Mouse (Mus musculus): ENCODE measurements around the gene Osbpl6.

The Osbpl6 gene

GRCm38 (mm10) chr2:76498891-76499290 is 92.6 kb downstream of the Osbpl6 start:
- no peak for DNase-seq (ENCODE audit: low spot score)

- DNase-seq (ENCODE audit: low spot score), result no peak
Measured at GRCm38 (mm10) chr2:76504122-76504839, 98.0 kb downstream of the Osbpl6 start.

DNA sequence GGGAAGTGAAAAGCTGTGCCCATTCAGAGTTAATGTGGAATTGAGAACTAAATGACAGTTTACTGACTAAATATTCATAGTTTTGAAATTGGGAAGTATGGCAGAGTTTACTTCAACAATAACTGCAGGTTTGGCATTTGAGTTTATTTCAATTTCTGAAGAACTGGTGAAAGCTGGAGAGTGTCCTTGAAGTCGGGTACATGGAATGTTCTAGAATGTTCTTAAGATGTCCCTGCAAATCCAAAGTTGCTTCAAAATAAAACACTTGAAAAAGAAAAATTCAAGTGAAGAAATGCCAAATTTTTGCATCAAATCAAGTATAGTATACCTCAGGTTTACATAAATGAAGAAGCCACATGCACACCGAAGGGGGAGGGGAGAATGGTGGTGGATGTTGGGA is 98.7 kb downstream of the Osbpl6 start:
- no peak for DNase-seq (ENCODE audit: low spot score)

GRCm38 (mm10) chr2:76511281-76511721 is 105.0 kb downstream of the Osbpl6 start:
- DNase-seq (ENCODE audit: low spot score), result no peak

DNA sequence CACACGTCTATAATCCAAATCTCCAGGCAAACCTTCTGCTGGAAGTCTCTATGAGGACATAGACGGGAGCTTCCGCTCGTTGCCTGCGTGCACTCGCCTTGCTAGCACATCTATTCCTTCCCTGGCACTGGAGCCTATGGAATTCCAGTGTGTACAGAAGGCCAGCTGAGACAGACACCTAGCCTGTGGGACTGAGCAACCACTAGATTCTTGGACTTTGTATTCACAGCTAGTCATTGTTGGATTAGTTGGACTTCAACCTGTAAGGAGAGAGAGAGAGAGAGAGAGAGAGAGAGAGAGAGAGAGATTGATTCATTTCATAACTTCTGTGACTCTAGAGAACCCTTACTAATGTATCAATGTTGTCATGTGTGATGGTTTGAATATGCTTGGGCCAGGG is 105.8 kb downstream of the Osbpl6 start:
- DNase-seq (ENCODE audit: low spot score), result no peak

DNA sequence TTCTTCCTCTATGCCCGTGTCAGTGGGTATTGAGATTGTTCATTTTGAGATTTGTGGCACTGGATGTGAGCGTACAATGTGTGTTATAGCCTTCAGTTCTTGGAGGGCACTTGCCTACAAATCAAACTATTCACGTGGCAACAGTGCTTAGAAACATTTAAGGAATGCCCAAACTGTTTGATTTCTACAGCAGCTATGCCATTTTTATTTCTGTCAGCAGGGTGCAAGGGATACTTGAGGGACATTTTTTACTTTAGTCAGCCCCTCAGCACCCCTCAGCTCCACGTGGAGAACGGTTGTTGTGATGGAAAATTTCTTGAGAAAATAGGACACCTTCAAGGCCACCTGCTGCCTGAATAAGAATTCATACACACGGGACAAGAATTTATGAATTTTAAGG is 106.6 kb downstream of the Osbpl6 start:
- DNase-seq (ENCODE audit: low spot score), result no peak

DNA sequence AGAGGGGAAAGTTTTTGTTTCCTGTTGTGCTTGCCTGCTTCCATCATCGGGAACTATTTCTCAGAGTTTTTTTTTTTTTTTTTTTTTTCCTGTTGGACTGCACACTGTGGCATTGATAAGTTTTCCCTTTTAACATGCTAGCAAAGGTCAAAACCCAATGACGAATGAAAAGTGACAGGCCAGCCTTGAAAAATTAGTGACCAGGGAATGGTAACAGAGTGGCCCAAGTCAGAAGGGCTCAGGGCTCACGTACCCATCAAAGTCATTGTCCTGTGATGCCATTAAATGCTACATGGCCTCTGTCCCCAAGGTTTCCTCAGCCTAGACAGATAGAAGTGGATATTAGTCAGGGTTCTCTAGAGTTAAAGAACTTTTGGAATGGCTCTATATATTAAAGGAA is 107.0 kb downstream of the Osbpl6 start:
- DNase-seq (ENCODE audit: low spot score), result no peak

GRCm38 (mm10) chr2:76517471-76517870 is 111.2 kb downstream of the Osbpl6 start:
- no peak for DNase-seq (ENCODE audit: low spot score)

DNA sequence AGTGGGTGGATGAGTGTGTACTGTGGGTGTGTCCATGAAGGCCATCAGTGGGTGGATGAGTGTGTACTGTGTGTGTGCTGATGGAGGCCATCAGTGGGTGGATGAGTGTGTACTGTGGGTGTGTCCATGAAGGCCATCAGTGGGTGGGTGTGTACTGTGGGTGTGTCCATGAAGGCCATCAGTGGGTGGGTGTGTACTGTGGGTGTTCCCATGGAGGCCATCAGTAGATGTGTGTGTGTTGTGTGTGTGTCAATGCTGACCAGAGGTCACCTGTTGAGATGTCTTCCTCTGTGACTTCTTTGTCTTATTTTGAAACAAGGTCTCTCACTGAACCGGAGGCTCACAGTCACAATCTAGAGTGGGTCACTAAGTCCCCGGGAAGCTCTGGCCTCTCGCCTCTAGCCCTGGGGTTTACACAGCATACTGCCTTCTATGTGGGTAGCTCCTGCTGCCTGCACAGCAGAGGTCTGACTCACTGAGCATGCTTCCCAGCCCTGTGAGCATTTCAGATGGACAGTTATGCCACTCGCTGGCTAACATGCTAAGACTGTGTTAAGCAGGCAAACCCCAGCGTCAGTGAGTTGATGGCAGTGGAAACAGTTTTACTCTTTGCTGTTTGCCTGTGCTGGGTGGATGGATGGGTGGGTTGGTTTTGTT is 112.2 kb downstream of the Osbpl6 start:
- DNase-seq (ENCODE audit: low spot score), result no peak

- no peak for DNase-seq (ENCODE audit: low spot score)
Measured at GRCm38 (mm10) chr2:76521585-76521984, 115.3 kb downstream of the Osbpl6 start.

DNA sequence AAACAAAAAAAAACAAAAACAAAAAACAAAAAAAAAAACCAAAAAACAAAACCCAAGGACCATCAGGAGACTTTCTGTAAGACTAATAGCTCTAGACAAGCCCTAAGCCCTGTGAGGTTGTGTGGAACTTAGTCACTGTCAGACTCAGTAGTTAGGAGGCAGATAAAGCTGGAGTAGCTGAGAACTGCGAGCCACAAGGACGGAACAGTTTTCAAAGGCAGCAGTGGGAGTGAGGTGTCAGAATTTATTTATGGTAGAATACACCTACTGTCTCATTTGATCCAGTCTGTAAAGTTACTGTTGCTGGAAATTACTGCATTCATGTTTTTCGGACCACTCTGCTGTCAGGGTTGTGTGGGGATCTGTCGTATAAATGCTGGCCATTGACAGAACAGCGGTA is 118.1 kb downstream of the Osbpl6 start:
- no peak for DNase-seq (ENCODE audit: low spot score)

DNA sequence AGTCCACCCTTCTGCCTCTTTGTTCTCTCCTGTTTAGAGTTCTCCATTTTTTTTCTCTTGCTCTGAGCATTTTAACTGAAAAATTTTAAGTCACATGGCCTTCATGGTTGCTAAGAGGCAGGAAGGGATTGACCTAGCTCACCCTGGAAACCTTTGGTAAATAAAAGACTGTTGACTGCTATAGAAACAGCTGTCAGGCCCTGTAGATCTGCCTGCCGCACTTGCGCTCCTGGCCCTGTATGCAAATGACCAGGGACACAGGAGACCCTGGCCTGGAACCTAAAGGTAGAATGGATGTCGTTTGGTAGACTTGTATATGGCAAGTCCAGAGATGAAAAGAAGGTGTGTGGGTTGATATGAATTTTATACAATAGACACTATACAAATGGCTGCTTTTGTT is 119.3 kb downstream of the Osbpl6 start:
- DNase-seq (ENCODE audit: low spot score), result no peak

DNA sequence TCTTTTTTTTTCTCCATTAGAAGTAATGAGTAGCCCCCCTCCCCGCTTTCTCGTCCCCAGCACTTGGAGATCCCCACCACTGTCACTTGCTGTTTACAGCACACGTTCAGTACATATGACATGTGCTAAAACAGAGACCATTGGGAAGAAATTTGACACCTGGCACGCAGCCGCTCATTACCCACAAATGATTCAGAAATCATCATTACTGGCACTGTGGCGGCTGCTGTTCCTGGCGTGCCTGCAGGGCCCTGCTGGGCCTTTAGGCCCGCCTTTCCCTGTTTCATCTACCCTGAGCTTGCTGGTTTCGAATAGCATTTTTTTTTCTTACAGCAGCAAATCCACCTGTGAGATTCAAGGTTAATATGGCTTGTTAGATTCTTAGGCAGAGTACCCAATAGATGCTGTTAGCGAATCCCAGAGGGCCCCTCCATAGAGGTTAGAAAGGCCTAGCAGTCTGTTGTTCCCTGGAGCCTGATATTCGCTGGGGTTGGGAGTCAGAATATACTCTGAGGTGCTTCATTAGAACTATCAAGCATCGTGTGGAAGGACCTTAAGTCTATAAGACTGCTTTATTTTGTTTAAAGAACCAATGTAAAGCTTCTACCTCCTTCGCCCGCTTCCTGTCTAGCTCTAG is 126.3 kb downstream of the Osbpl6 start:
- DNase-seq (ENCODE audit: low spot score), result no peak

DNA sequence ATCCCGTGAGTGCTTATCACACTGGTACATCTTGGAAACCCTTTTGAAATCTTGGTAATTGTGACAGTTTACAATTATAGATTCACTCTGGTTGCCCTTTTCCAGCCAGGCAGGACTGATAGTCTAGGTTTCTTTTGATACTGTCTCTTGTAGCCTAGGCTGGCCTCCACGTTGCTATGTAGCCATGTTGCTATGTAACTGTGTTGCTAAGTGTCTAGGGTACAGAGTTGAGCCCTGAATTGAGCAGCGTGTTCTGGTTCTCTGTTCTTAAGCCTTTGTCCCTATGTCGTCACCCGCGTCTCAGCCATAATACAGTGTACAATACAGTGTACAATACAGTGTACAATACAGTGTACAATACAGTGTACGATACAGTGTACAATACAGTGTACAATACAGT is 128.6 kb downstream of the Osbpl6 start:
- DNase-seq (ENCODE audit: low spot score), result no peak

DNA sequence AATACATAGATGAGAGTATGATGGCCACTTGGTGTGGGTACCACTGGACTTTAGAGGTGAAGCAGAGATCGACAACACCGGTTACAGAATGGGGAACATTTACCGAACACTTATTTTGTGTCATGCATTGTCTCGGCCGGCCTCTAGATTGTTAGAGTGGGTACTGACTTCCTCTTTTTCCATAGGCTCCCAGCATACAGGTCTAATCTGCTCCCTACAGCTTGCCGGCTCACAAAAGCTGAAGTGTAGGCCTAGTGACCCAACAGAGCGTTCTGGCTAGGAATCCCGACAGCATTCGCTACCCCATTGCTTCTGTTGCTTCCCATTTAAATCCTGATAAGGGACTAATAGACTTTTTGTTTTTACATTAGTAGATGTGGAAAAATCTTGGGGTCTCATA is 135.6 kb downstream of the Osbpl6 start:
- no peak for DNase-seq (ENCODE audit: low spot score)

DNA sequence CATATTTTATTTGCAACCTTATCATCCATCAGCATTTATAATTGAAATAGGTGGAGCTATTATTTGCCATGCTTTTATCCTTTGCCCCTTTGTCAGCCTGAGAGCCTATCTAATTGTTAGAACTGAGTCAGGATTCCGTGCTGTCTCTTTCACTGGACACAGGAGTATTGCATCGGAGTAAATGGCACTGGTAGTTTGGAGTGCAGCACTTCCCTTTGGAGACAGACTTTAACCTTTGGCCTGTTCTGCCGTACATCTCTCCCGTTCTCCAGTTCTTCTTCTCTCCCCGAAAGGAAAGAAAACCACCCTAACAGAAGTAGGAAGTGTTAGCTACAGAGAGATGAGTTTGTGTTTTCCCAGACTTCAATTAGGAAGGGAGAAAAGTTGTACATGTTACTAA is 136.6 kb downstream of the Osbpl6 start:
- no peak for DNase-seq (ENCODE audit: low spot score)

DNA sequence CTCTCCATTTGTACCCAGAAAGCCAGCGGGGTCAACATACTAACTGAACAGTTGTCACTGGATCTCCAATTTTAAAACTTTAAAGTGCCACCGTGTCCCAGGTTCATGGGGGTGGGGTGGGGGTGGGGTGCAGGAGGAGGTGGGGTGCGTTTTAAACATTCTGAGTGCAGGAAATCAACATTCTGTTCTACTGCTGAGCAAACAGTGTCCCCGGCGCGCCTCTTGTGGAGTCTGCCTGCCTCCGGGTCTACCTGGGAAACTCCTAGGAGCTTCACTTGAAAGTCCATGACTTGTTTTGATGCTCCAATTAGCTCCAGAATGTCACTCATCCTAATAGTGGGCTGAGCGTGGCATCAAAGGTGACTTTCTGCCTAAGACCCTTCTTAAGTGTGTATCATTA is 139.2 kb downstream of the Osbpl6 start:
- no peak for DNase-seq (ENCODE audit: low spot score)

DNA sequence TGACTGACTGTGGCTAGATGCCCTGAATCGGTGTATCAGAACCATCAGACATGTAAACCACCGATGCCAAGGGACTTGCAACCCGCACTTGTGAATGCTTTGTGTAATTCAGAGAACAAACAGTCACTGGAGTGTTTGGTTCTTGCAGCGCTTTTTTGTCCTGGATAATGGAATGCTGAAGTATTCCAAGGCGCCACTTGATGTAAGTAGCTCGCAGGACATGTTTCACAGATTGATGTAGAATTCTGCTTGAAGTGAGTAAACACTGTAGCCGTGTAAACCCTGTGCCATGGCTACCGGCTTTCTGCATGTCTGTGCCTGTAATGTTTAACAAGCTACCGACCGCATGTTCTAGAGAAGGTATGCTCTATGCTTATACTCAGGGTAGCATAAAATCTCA is 141.9 kb downstream of the Osbpl6 start:
- DNase-seq (ENCODE audit: low spot score), result no peak

DNA sequence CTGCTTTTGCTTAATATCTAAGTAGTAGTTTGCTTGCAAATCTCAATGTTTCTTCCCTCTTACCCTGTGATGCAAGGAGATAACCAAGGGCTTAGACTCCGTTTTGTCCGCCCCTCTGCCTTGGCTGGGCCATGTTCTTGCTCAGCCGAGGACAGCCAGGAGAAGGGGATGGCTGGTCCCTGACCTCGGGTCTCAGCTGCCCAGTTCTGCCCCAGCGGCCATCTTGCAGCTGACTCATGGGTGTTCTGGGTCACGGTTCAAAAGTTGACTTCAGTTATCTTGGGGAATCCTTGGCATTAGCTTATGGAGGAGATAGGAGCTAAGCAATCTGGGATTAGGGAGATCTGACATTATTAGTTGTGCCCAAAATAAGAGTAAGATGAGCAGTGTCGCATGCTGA is 142.5 kb downstream of the Osbpl6 start:
- DNase-seq (ENCODE audit: low spot score), result no peak

GRCm38 (mm10) chr2:76549316-76549715 is 143.0 kb downstream of the Osbpl6 start:
- DNase-seq (ENCODE audit: low spot score), result no peak

DNA sequence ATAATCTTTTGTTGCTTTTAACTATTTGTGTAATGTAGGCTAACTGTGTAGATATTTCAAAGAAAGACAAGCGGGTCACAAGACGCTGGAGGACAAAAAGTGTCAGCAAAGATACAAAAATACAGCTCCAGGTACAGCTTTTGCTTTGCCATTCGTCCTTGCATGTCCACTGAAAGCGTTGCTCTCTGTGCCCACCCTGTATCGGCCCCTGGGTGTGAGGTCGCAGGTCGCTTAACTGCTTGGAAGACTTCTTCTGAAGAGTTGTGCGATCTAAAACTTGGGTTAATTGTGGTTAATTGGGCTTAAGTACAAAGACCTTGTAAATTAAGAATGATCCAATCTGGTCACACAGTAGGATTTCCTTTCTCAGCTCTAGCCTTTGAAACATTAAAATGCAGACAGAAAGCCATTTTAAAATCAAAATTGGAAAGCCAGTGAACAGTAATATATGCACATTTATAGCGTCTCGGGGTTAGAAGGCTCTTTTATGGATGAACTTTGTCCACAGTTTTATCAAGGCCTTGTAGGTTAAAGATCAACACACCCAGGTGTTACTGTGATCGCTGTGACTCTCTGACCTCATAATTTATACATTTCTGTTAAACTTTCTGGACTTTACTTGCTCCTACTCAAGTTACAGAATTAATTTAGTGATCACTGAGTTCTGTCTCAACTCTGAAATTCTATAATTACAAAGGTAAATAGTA is 149.7 kb downstream of the Osbpl6 start:
- DNase-seq (ENCODE audit: low spot score), result no peak

GRCm38 (mm10) chr2:76560146-76560545 is 153.8 kb downstream of the Osbpl6 start:
- DNase-seq (ENCODE audit: low spot score), result no peak

- DNase-seq (ENCODE audit: low spot score), result no peak
Measured at GRCm38 (mm10) chr2:76563862-76564261, 157.6 kb downstream of the Osbpl6 start.

Data from urinary bladder, postnatal 10 days (tissue).